Mouse (Mus musculus): ENCODE results near the gene Hnrnpu.
"Not testable (repeated sequence)": the region's sequence is repeated elsewhere in the genome, so short reads cannot be mapped to it uniquely, and the experiment has no call there.

Gene Hnrnpu

GRCm38 (mm10) chr1:178337551-178338317 lies at the start of gene Hnrnpu:
Gene Hnrnpu, minus strand, starts transcription at chr1:178337797.
- DNase-seq (ENCODE audit: low spot score), result peak; percentile 84

- no peak for DNase-seq (ENCODE audit: low spot score)
Measured at GRCm38 (mm10) chr1:178382165-178382564, 44.6 kb upstream of the Hnrnpu start.

- DNase-seq (ENCODE audit: low spot score), result no peak
Measured at GRCm38 (mm10) chr1:178379224-178379623, 41.6 kb upstream of the Hnrnpu start.

GRCm38 (mm10) chr1:178378115-178378514 lies 40.5 kb upstream of the Hnrnpu start:
- DNase-seq (ENCODE audit: low spot score), result no peak

- no peak for DNase-seq (ENCODE audit: low spot score)
Measured at GRCm38 (mm10) chr1:178376907-178377306, 39.3 kb upstream of the Hnrnpu start.

GRCm38 (mm10) chr1:178376061-178376460 lies 38.5 kb upstream of the Hnrnpu start:
- no peak for DNase-seq (ENCODE audit: low spot score)

GRCm38 (mm10) chr1:178375381-178375780 lies 37.8 kb upstream of the Hnrnpu start:
- no peak for DNase-seq (ENCODE audit: low spot score)

GRCm38 (mm10) chr1:178372681-178373080 lies 35.1 kb upstream of the Hnrnpu start:
- DNase-seq (ENCODE audit: low spot score), result no peak

GRCm38 (mm10) chr1:178369272-178369651 lies 31.7 kb upstream of the Hnrnpu start:
- peak; percentile 17 for DNase-seq (ENCODE audit: low spot score)

- peak; percentile 82 for DNase-seq (ENCODE audit: low spot score)
Measured at GRCm38 (mm10) chr1:178368548-178369271, 31.1 kb upstream of the Hnrnpu start.

GRCm38 (mm10) chr1:178368121-178368520 lies 30.5 kb upstream of the Hnrnpu start:
- DNase-seq (ENCODE audit: low spot score), result no peak

GRCm38 (mm10) chr1:178365171-178365570 lies 27.6 kb upstream of the Hnrnpu start:
- DNase-seq (ENCODE audit: low spot score), result no peak

GRCm38 (mm10) chr1:178360702-178361101 lies 23.1 kb upstream of the Hnrnpu start:
- no peak for DNase-seq (ENCODE audit: low spot score)

GRCm38 (mm10) chr1:178360264-178360663 lies 22.7 kb upstream of the Hnrnpu start:
- DNase-seq (ENCODE audit: low spot score), result no peak

- DNase-seq (ENCODE audit: low spot score), result peak; percentile 52
Measured at GRCm38 (mm10) chr1:178357776-178358710, 20.4 kb upstream of the Hnrnpu start.

- DNase-seq (ENCODE audit: low spot score), result no peak
Measured at GRCm38 (mm10) chr1:178354576-178354975, 17.0 kb upstream of the Hnrnpu start.

- DNase-seq (ENCODE audit: low spot score), result no peak
Measured at GRCm38 (mm10) chr1:178351643-178352042, 14.0 kb upstream of the Hnrnpu start.

GRCm38 (mm10) chr1:178350792-178351191 lies 13.2 kb upstream of the Hnrnpu start:
- DNase-seq (ENCODE audit: low spot score), result no peak

- DNase-seq (ENCODE audit: low spot score), result not testable (repeated sequence)
Measured at GRCm38 (mm10) chr1:178344071-178344805, 6.6 kb upstream of the Hnrnpu start.

- DNase-seq (ENCODE audit: low spot score), result no peak
Measured at GRCm38 (mm10) chr1:178342612-178343011, 5.0 kb upstream of the Hnrnpu start.

GRCm38 (mm10) chr1:178342063-178342462 lies 4.5 kb upstream of the Hnrnpu start:
- DNase-seq (ENCODE audit: low spot score), result no peak

GRCm38 (mm10) chr1:178341435-178341834 lies 3.8 kb upstream of the Hnrnpu start:
- DNase-seq (ENCODE audit: low spot score), result no peak

All from layer of hippocampus, adult 9-10 months (tissue).